Mouse (Mus musculus): Measurements from ENCODE around the gene Cacna1d. TPM values are rescaled to one million over a fixed set of nuclear protein-coding genes. Genes with fewer than 3 reads are reported as not detected.

Cacna1d gene
- total and polyA plus RNA-seq, 3 experiments, result not detected

GRCm38 (mm10) chr14:30171593-30171992 is 319.7 kb downstream of the Cacna1d start:
- no peak overlapping the region for H3K4me3 ChIP-seq (ENCODE audit: control insufficient read depth in 1 of 2, insufficient read depth in 1 of 2, low read depth in 2 of 2, low read length in 2 of 2)
- DNase-seq (ENCODE audit: low read depth, low spot score), result no peak
- H3K27me3 ChIP-seq (ENCODE audit: control insufficient read depth in 1 of 2, insufficient read depth in 2 of 2, low read length in 2 of 2), result no peaks in the 10 kb centered on the region
- H3K79me2 ChIP-seq (ENCODE audit: control insufficient read depth, insufficient read depth, low read length, poor library complexity), result no peaks in the 10 kb centered on the region
- H3K9ac ChIP-seq (ENCODE audit: control insufficient read depth, low read depth, low read length, poor library complexity, severe bottlenecking), result no peak overlapping the region
- no peak for TF ChIP-seq ZKSCAN1 (IDR thresholded peaks at IDR 0.05; ENCODE audit: low read depth, low read length)
- no peak for TF ChIP-seq POLR2A (IDR thresholded peaks at IDR 0.05; ENCODE audit: control insufficient read depth in 1 of 2, insufficient read depth in 1 of 2, low read depth in 1 of 2, low read length in 2 of 2, poor library complexity in 1 of 2)
- no peak for TF ChIP-seq MEF2A (IDR thresholded peaks at IDR 0.05; ENCODE audit: extremely low read depth, insufficient replicate concordance, low read depth, low read length, poor library complexity, severe bottlenecking)
- TF ChIP-seq HCFC1 (IDR thresholded peaks at IDR 0.05; ENCODE audit: low read depth, low read length), result no peak
- no peak for TF ChIP-seq KAT2A (conservative IDR thresholded peaks at IDR 0.05; ENCODE audit: low read depth, low read length)
- TF ChIP-seq ZC3H11A (IDR thresholded peaks at IDR 0.05; ENCODE audit: low read depth, low read length), result no peak
- no peak for TF ChIP-seq TCF12 (IDR thresholded peaks at IDR 0.05; ENCODE audit: low read depth, low read length)
- TF ChIP-seq SIN3A (IDR thresholded peaks at IDR 0.05; ENCODE audit: low read length), result no peak
- no peak for TF ChIP-seq MAFK (IDR thresholded peaks at IDR 0.05; ENCODE audit: borderline replicate concordance, low read depth, low read length)
- no peak for TF ChIP-seq RCOR1 (IDR thresholded peaks at IDR 0.05; ENCODE audit: low read depth, low read length)
- TF ChIP-seq ETS1 (IDR thresholded peaks at IDR 0.05; ENCODE audit: low read depth, low read length), result no peak
- H3K9me3 ChIP-seq (replicated peaks; ENCODE audit: insufficient read depth, low read length), result no peaks in the 10 kb centered on the region
- H3K4me1 ChIP-seq (ENCODE audit: control insufficient read depth in 1 of 2, insufficient read depth in 2 of 2, low read length in 2 of 2), result peaks cover 4 to 22% of the 10 kb centered on the region in 2 experiments
- no peak overlapping the region for H3K27ac ChIP-seq (ENCODE audit: control insufficient read depth, low read depth, low read length)
- peaks cover 0 to 15% of the 10 kb centered on the region in 2 experiments; a peak in 2 of 4 replicates for H3K36me3 ChIP-seq (ENCODE audit: control insufficient read depth in 1 of 2, insufficient read depth in 2 of 2, low read length in 2 of 2)

GRCm38 (mm10) chr14:30171008-30171407 is 320.2 kb downstream of the Cacna1d start:
- H3K79me2 ChIP-seq (ENCODE audit: control insufficient read depth, insufficient read depth, low read length, poor library complexity), result no peaks in the 10 kb centered on the region
- no peak for DNase-seq (ENCODE audit: low read depth, low spot score)
- H3K4me1 ChIP-seq (ENCODE audit: control insufficient read depth in 1 of 2, insufficient read depth in 2 of 2, low read length in 2 of 2), result peaks cover 4 to 22% of the 10 kb centered on the region in 2 experiments
- peaks cover 0 to 15% of the 10 kb centered on the region in 2 experiments; a peak in 2 of 4 replicates for H3K36me3 ChIP-seq (ENCODE audit: control insufficient read depth in 1 of 2, insufficient read depth in 2 of 2, low read length in 2 of 2)
- TF ChIP-seq USF2 (IDR thresholded peaks at IDR 0.05; ENCODE audit: borderline replicate concordance in 1 of 2, insufficient read depth in 1 of 2, low read depth in 1 of 2, low read length in 2 of 2) (no peak), POLR2A (IDR thresholded peaks at IDR 0.05; ENCODE audit: control insufficient read depth in 1 of 2, insufficient read depth in 1 of 2, low read depth in 1 of 2, low read length in 2 of 2, poor library complexity in 1 of 2) (no peak), JUND (IDR thresholded peaks at IDR 0.05; ENCODE audit: low read depth, low read length) (no peak), UBTF (IDR thresholded peaks at IDR 0.05; ENCODE audit: borderline replicate concordance, insufficient read depth, low read depth, low read length) (no peak), MYB (IDR thresholded peaks at IDR 0.05; ENCODE audit: low read depth, low read length) (no peak), TCF12 (IDR thresholded peaks at IDR 0.05; ENCODE audit: low read depth, low read length) (no peak), RCOR1 (IDR thresholded peaks at IDR 0.05; ENCODE audit: low read depth, low read length) (no peak), CTCF (IDR thresholded peaks at IDR 0.05 in 2 of 3, conservative IDR thresholded peaks at IDR 0.05 in 1 of 3; ENCODE audit: control insufficient read depth in 1 of 3, insufficient read depth in 1 of 3, low read depth in 2 of 3, low read length in 3 of 3, poor library complexity in 1 of 3, severe bottlenecking in 1 of 3) (no peak), TAL1 (IDR thresholded peaks at IDR 0.05; ENCODE audit: low read length) (no peak), ZC3H11A (IDR thresholded peaks at IDR 0.05; ENCODE audit: low read depth, low read length) (no peak), CHD1 (IDR thresholded peaks at IDR 0.05; ENCODE audit: low read depth, low read length) (no peak), SIN3A (IDR thresholded peaks at IDR 0.05; ENCODE audit: low read length) (no peak), POLR2AphosphoS2 (IDR thresholded peaks at IDR 0.05; ENCODE audit: low read length) (no peak), HCFC1 (IDR thresholded peaks at IDR 0.05; ENCODE audit: low read depth, low read length) (no peak)
- no peak overlapping the region for H3K27ac ChIP-seq (ENCODE audit: control insufficient read depth, low read depth, low read length)
- H3K9ac ChIP-seq (ENCODE audit: control insufficient read depth, low read depth, low read length, poor library complexity, severe bottlenecking), result no peak overlapping the region
- no peaks in the 10 kb centered on the region for H3K9me3 ChIP-seq (replicated peaks; ENCODE audit: insufficient read depth, low read length)
- no peaks in the 10 kb centered on the region for H3K27me3 ChIP-seq (ENCODE audit: control insufficient read depth in 1 of 2, insufficient read depth in 2 of 2, low read length in 2 of 2)
- H3K4me3 ChIP-seq (ENCODE audit: control insufficient read depth in 1 of 2, insufficient read depth in 1 of 2, low read depth in 2 of 2, low read length in 2 of 2), result no peak overlapping the region

All from MEL (cell line).